Mouse (Mus musculus) embryonic facial prominence, embryonic 14.5 days (tissue): Measurements from ENCODE around the gene Umad1. TPM values are rescaled to one million over a fixed set of nuclear protein-coding genes. Genes with fewer than 3 reads are reported as not detected.
A peak's percentile ranks its signal among the peaks of the same experiment; 100 is the strongest.

Experiments
- ATAC-seq: fragments of 200-750 bp; cut with Nextera tagmentation; 2 replicates; pipeline ENCODE4 v1.8.0; 2017; ENCODE audit warnings: low read depth, moderate number of reproducible peaks, moderate TSS enrichment
- DNase-seq: peaks from one replicate; pipeline ENCODE4 v3.0.0-alpha.2; 2015; ENCODE audit warnings: low spot score
- H3K27ac ChIP-seq: fragments of 300-500 bp; sonication (generic); replicated peaks from 2 replicates; pipeline ENCODE4 v1.5.1; 2014; ENCODE audit warnings: low read depth, mild to moderate bottlenecking, low read length, moderate library complexity
- H3K27me3 ChIP-seq: fragments of 300-500 bp; sonication (generic); replicated peaks from 2 replicates; pipeline ENCODE4 v1.6.1; 2014; ENCODE audit warnings: low read length; ENCODE audit not compliant: control insufficient read depth, insufficient read depth
- H3K36me3 ChIP-seq: fragments of 300-500 bp; sonication (generic); 2 replicates; pipeline ENCODE4 v1.6.1; 2014; ENCODE audit warnings: low read length, mixed read lengths; ENCODE audit not compliant: control insufficient read depth, insufficient read depth
- H3K4me1 ChIP-seq: fragments of 300-500 bp; sonication (generic); 2 replicates; pipeline ENCODE4 v1.6.1; 2014; ENCODE audit warnings: antibody characterized with exemption, low read length; ENCODE audit not compliant: control insufficient read depth, insufficient read depth
- H3K4me2 ChIP-seq: fragments of 300-500 bp; sonication (generic); 2 replicates; pipeline ENCODE4 v1.6.1; 2014; ENCODE audit warnings: low read depth, mild to moderate bottlenecking, low read length, moderate library complexity, mixed read lengths
- H3K4me3 ChIP-seq: fragments of 300-500 bp; sonication (generic); 2 replicates; pipeline ENCODE4 v1.5.1; 2014; ENCODE audit warnings: low read depth, mild to moderate bottlenecking, low read length
- H3K9ac ChIP-seq: fragments of 300-500 bp; sonication (generic); 2 replicates; pipeline ENCODE4 v1.6.1; 2014; ENCODE audit warnings: low read depth, mild to moderate bottlenecking, low read length, moderate library complexity, mixed read lengths
- H3K9me3 ChIP-seq: fragments of 300-500 bp; sonication (generic); 2 replicates; pipeline ENCODE4 v1.6.1; 2016; ENCODE audit warnings: low read length; ENCODE audit not compliant: control insufficient read depth
- WGBS: fragments of 180-500 bp; shearing (Covaris S2); extraction: QIAGEN DNeasy Blood & Tissue Kit; methylation state at CpG from one replicate; pipeline ENCODE4 v1.1.7; 2014; 5-methylcytosine and 5-hydroxymethylcytosine counted together
- polyA plus RNA-seq: library from polyadenylated mRNA; unstranded; fragments of >200 nt; fragmentation: Nextera tagmentation; extraction: Ambion mirVana; gene quantifications from 2 replicates; pipeline ENCODE4 v1.2.1, GENCODE M21; 2014

The Umad1 gene
- polyA plus RNA-seq, 1 experiment from 2014 or later: 20.0 TPM

DNA sequence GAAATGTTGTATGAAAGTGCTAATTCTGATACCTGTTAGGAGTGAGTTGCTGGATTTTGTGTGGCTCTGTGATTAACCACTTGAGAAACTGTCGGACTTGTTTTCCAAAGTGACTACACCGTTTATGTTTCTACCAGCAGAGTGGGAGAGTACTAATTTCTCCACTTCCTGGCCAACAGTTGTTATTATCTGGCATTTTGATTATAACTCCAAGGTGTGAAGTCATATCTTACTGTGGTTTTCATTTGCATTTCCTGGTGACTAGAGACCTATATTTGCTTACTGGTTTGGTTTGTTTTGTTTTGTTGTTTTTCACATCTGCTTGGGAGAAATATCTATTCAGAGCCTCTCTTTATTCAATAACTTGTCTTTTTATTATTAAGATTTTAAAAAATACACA lies 149.2 kb downstream of the Umad1 start:
- Histone ChIP-seq H3K4me2 (no peak overlapping the region), H3K9me3 (no peaks in the 10 kb centered on the region), H3K4me3 (no peak overlapping the region), H3K4me1 (no peaks in the 10 kb centered on the region; the same call in 1 of the 2 replicates), H3K27ac (no peak overlapping the region), H3K9ac (no peak overlapping the region), H3K36me3 (no peaks in the 10 kb centered on the region), H3K27me3 (no peaks in the 10 kb centered on the region)
- DNase-seq: no peak
- 75% methylated on average over 2 of the region's 2 CpGs for WGBS
- ATAC-seq: no peak

GRCm38 (mm10) chr6:8409865-8410264 lies 150.8 kb downstream of the Umad1 start:
- ATAC-seq (no peak), DNase-seq (no peak)
- WGBS: 91% methylated on average over 4 of the region's 4 CpGs
- Histone ChIP-seq H3K9me3 (no peaks in the 10 kb centered on the region), H3K27me3 (no peaks in the 10 kb centered on the region), H3K9ac (no peak overlapping the region), H3K4me2 (no peak overlapping the region), H3K36me3 (no peaks in the 10 kb centered on the region), H3K4me3 (no peak overlapping the region), H3K27ac (no peak overlapping the region), H3K4me1 (no peaks in the 10 kb centered on the region; the same call in 1 of the 2 replicates)

DNA sequence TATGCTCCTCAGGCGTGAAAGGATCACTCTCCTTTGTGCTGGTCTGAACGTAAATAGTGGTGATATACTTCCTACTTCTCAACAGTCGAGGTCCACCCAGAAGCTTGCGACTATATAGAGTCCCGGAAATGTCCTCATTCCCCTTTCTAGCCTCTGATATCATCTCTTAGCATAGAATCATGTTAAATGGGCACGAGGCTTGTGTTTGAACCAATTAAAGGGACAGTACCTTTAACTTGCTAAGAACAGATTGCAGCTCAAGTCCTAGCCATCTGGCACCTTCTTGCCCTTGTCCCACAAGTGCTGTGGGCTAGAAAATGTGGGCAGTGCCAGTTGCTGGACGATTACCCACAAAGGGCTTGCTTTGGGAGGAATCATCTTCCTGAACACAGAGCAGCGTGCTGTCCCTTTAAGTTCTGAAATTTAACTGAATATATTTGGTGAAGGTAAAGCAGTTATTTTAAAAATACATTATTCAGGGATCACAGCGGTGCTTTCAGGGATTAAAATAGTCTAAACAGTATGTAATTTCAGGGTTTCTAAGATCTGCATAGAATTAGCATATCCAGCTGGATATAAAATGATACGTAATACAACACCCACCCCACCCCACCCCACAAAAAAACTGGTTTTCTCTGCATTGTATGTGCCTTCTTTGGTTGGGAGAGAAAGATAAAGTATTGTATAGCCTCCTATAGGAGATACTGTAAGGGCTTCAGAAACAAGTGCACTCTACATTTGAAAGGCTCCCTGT lies 153.9 kb downstream of the Umad1 start:
- Histone ChIP-seq H3K27me3 (no peaks in the 10 kb centered on the region), H3K9ac (no peak overlapping the region), H3K9me3 (no peaks in the 10 kb centered on the region), H3K4me2 (no peak overlapping the region), H3K36me3 (no peaks in the 10 kb centered on the region), H3K27ac (no peak overlapping the region), H3K4me3 (no peak overlapping the region), H3K4me1 (no peaks in the 10 kb centered on the region; the same call in 1 of the 2 replicates)
- ATAC-seq (no peak; the same call in 1 of the 2 replicates), DNase-seq (no peak)
- WGBS: 76% methylated on average over 10 of the region's 10 CpGs

DNA sequence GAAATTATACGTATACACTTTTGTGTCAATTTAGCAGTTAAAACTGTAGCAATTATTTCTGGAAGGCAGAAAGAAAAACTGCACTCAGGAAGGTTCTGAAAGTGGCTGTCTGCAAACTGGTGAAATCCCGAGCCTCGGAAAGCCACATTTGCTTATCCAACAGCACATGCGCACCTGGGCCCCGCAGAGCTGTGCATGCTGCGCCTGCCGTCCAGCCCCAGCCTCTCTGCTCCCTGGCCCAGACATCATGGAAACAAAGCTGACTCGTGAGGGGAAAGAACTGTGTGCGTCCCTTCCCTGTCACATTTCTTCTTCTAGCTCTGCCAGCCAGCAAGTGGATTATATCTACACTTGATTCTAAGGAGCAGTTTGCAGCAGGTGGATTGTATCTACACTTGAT lies 154.9 kb downstream of the Umad1 start:
- WGBS: 64% methylated on average over 9 of the region's 9 CpGs

DNA sequence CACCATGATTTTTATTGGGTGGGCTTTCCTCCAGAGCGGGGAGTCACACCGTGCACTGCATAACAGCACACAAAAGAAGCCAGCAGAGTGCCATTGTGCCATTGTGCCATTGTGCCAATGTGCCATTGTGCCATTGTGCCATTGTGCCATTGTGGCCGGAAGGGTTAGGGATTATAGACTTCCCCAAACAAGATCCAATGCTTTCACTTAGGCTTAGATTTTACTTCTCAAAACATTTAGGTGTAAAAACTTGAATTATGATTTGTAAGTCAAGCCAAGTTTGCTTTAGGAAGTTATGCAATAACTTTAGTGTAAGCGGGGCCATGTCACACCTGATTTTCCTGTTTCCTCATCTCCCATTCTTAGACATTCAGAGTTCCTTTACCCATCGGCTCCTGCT lies 156.7 kb downstream of the Umad1 start:
- H3K36me3 ChIP-seq: no peaks in the 10 kb centered on the region
- 91% methylated on average over 5 of the region's 5 CpGs for WGBS
- no peaks in the 10 kb centered on the region for H3K27me3 ChIP-seq
- no peak overlapping the region for H3K27ac ChIP-seq
- no peak overlapping the region for H3K9ac ChIP-seq
- ATAC-seq (no peak), DNase-seq (no peak)
- H3K9me3 ChIP-seq: no peaks in the 10 kb centered on the region
- H3K4me1 ChIP-seq: no peaks in the 10 kb centered on the region; the same call in 1 of the 2 replicates
- H3K4me3 ChIP-seq: no peak overlapping the region
- no peak overlapping the region for H3K4me2 ChIP-seq

More for the DNA sequence above, 154.9 kb downstream of the Umad1 start:
- no peak for DNase-seq
- Histone ChIP-seq H3K9me3 (no peaks in the 10 kb centered on the region), H3K27ac (no peak overlapping the region), H3K36me3 (no peaks in the 10 kb centered on the region), H3K4me1 (no peaks in the 10 kb centered on the region; the same call in 1 of the 2 replicates), H3K27me3 (no peaks in the 10 kb centered on the region), H3K9ac (no peak overlapping the region), H3K4me2 (no peak overlapping the region), H3K4me3 (no peak overlapping the region)
- no peak for ATAC-seq

DNA sequence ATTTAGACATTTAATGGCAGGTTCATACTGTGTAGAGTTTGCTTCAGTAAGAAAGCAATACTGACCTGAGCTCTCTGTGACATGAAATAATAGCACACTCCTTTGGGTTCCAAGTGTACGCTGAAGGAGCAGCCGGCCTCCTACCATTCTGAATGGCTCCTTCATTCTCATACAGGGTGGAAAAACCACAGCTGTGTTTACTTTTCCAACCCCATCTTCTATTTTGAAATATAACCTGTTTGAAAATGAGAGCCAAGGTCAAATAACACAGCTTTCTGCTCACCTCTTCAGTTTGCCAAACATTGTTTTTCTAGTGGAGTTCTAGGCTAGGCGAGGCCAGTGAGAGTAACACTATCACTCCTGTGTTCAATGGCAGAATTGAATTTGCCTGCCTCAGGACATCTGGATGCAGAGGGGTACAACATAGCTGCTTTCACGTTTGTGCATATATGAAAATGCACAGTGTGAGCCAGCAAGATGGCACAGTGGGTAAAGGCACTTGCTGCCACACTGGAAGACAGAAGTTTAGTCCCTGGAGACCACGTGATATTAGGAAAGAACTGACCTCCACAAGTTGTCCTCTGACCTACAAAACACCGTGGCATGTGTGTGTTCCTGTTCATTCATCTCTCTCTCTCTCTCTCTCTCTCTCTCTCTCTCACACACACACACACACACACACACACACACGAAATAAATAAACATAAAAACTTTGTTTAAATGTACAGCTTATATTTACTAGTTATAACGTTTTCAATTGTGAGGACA lies 157.9 kb downstream of the Umad1 start:
- Histone ChIP-seq H3K9me3 (no peaks in the 10 kb centered on the region), H3K36me3 (no peaks in the 10 kb centered on the region), H3K4me1 (no peaks in the 10 kb centered on the region; the same call in 1 of the 2 replicates), H3K4me3 (no peak overlapping the region), H3K27ac (no peak overlapping the region; the same call in 1 of the 2 replicates), H3K9ac (no peak overlapping the region), H3K27me3 (no peaks in the 10 kb centered on the region), H3K4me2 (no peak overlapping the region)
- DNase-seq: peak; percentile 28
- peak; percentile 48; the same call in 1 of the 2 replicates for ATAC-seq
- 60% methylated on average over 8 of the region's 8 CpGs for WGBS

GRCm38 (mm10) chr6:8419485-8420186 lies 160.5 kb downstream of the Umad1 start:
- no peak overlapping the region for H3K9ac ChIP-seq
- H3K27me3 ChIP-seq: no peaks in the 10 kb centered on the region
- no peaks in the 10 kb centered on the region for H3K36me3 ChIP-seq
- H3K27ac ChIP-seq: no peak overlapping the region
- no peak overlapping the region for H3K4me2 ChIP-seq
- no peak overlapping the region for H3K4me3 ChIP-seq
- H3K9me3 ChIP-seq: no peaks in the 10 kb centered on the region
- WGBS: 45% methylated on average over 4 of the region's 4 CpGs
- ATAC-seq: no peak
- DNase-seq: no peak
- H3K4me1 ChIP-seq: no peaks in the 10 kb centered on the region

DNA sequence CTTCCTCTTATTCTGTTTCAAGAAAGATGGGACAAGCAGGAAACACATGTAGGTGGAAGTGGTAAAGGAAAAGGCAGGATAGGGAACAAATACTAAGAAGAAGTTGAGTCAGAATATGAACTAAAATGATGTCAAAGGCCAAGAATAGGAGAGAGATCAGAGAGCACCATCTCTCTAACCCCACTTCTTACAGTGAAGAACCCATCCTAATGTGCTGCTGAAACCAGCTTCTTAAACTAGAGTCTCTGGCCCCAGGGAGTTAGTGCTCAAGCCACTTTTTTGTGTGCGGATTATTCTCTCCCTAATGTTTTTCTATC lies 161.1 kb downstream of the Umad1 start:
- no peak overlapping the region for H3K4me3 ChIP-seq
- WGBS: 67% methylated on average over 1 of the region's 1 CpGs
- H3K27me3 ChIP-seq: no peaks in the 10 kb centered on the region
- no peak overlapping the region for H3K4me2 ChIP-seq
- ATAC-seq (no peak), DNase-seq (no peak)
- no peaks in the 10 kb centered on the region for H3K4me1 ChIP-seq
- H3K27ac ChIP-seq: no peak overlapping the region
- no peaks in the 10 kb centered on the region for H3K36me3 ChIP-seq
- no peak overlapping the region for H3K9ac ChIP-seq
- no peaks in the 10 kb centered on the region for H3K9me3 ChIP-seq
